Mouse (Mus musculus): ENCODE results near the gene St6galnac5.

DNA sequence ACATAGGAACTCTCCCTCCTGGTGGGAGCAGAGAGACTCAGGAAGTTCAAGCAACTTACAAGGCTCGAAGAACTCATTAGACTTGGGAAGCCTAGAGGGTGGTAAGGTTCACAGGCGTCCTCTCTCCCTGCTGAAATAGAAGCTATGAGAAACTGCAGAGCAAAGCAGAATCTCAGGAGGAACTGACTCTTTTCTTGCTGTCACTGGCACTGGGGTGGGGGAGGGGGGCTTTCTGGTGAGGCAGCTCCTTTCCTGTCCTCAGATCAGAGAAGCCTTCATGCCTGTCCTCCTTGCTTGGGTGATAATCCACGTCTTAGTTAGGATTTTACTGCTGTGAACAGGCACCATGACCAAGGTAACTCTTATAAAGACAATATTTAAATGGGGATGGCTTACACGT, 50.0 kb downstream of the St6galnac5 start:
- no peak for TF ChIP-seq POLR2A (IDR thresholded peaks at IDR 0.05; ENCODE audit: low read depth, low read length)
- TF ChIP-seq CTCF (IDR thresholded peaks at IDR 0.05; ENCODE audit: extremely low read depth, insufficient read depth, insufficient read length, insufficient replicate concordance): no peak

Data from spleen, adult 2 months (tissue).